ENCODE assay signal across 22 mouse cellular contexts in the genomic region with DNA sequence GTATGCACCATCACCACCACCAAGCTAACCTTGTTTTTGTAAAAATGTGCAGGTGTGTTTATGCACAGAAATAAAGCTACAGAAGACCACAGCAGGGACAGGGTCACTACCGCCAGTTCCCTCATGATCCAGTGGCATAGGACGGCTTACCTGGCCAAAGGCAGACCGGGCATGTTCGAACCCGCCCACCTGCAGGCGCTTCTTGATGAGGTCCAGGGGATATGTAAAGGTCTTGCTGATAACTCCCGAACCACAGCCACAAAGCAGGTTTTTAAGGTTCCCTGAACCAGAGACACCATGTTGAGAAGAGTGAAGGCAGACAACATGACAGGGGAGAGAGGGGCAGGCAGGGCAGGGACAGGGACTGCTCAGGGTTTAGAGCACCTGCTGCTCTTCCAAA. TPM values are rescaled to one million over a fixed set of nuclear protein-coding genes. Genes with fewer than 3 reads are reported as not detected.
DNase-seq lines count a peak whose midpoint lies in the region; ATAC-seq and TF ChIP-seq lines count a peak whose summit lies in the region.
"Had no signal": no experiment of that assay in that cellular context is flagged by ENCODE, and none has a peak within 500 bp of the region (broad histone marks: within the 10 kb centered on the region; RNA-seq: fewer than 3 reads in every experiment).

No protein-coding gene starts in this region.

- H3K4me2 ChIP-seq in kidney, embryonic 16.5 days (replicated peaks; ENCODE audit: low read depth, low read length) = no peak overlapping the region
- H3K4me2 ChIP-seq in heart, embryonic 11.5 days = no peak overlapping the region
- H3K4me2 ChIP-seq: embryonic facial prominence, embryonic 15.5 days; heart, embryonic 15.5 days; hindbrain, embryonic 14.5 days had no signal

- H3K36me3 ChIP-seq in kidney, adult 2 months (ENCODE audit: control insufficient read depth, insufficient read depth, low read length) = peaks cover 2% of the 10 kb centered on the region
- peaks cover 20% of the 10 kb centered on the region for H3K36me3 ChIP-seq in kidney, embryonic 16.5 days (ENCODE audit: insufficient read depth, low read length)
- peaks cover 7% of the 10 kb centered on the region for H3K36me3 ChIP-seq in heart, embryonic 11.5 days (ENCODE audit: control insufficient read depth, insufficient read depth, low read length)

- no peaks in the 10 kb centered on the region for H3K27me3 ChIP-seq in kidney, adult 2 months (replicated peaks; ENCODE audit: control insufficient read depth, insufficient read depth, low read length)
- no peaks in the 10 kb centered on the region for H3K27me3 ChIP-seq in kidney, embryonic 16.5 days (ENCODE audit: insufficient read depth, low read length)
- no peaks in the 10 kb centered on the region for H3K27me3 ChIP-seq in heart, embryonic 11.5 days (ENCODE audit: control insufficient read depth, insufficient read depth, low read length)
- H3K27me3 ChIP-seq: embryonic facial prominence, embryonic 15.5 days; heart, embryonic 15.5 days had no signal

- no peak for ATAC-seq in kidney, embryonic 16.5 days (ENCODE audit: low FRiP score, low TSS enrichment)
- ATAC-seq in heart, embryonic 11.5 days (replicated peaks; ENCODE audit: insufficient number of reproducible peaks, low FRiP score, low TSS enrichment) = no peak
- ATAC-seq: CD4-positive, CD25-positive, alpha-beta regulatory T cell, adult 4 months; forebrain, embryonic 14.5 days had no signal

- peak overlapping the region; percentile 52 for H3K27ac ChIP-seq in kidney, adult 2 months (ENCODE audit: insufficient read depth, low read depth, low read length)
- no peak overlapping the region for H3K27ac ChIP-seq in kidney, embryonic 16.5 days (ENCODE audit: low read length)
- H3K27ac ChIP-seq in brown adipose tissue, adult 24 weeks (replicated peaks; ENCODE audit: low read depth, low read length) = peak overlapping the region; percentile 77
- H3K27ac ChIP-seq in heart, embryonic 11.5 days (ENCODE audit: low read depth, low read length) = no peak overlapping the region
- H3K27ac ChIP-seq: embryonic facial prominence, embryonic 15.5 days; forebrain, embryonic 10.5 days; hindbrain, embryonic 14.5 days had no signal

- no peak overlapping the region for H3K4me3 ChIP-seq in kidney, adult 2 months (ENCODE audit: insufficient read depth, low read depth, low read length)
- H3K4me3 ChIP-seq in kidney, embryonic 16.5 days (ENCODE audit: low read length) = no peak overlapping the region
- H3K4me3 ChIP-seq in brown adipose tissue, adult 24 weeks (ENCODE audit: insufficient read depth, low read depth, low read length) = no peak overlapping the region
- H3K4me3 ChIP-seq in heart, embryonic 11.5 days (ENCODE audit: low read depth, low read length) = no peak overlapping the region
- H3K4me3 ChIP-seq: embryonic facial prominence, embryonic 15.5 days; erythroblast, embryonic 14.5 days; forebrain, embryonic 10.5 days; heart, embryonic 10.5 days; heart, embryonic 15.5 days had no signal

- no peak for TF ChIP-seq POLR2A in kidney, adult 2 months (IDR thresholded peaks at IDR 0.05; ENCODE audit: low read depth, low read length)

- peaks cover 31% of the 10 kb centered on the region for H3K4me1 ChIP-seq in kidney, adult 2 months (ENCODE audit: control insufficient read depth, insufficient read depth, low read length)
- H3K4me1 ChIP-seq in kidney, embryonic 16.5 days (ENCODE audit: insufficient read depth, low read length) = peaks cover 37% of the 10 kb centered on the region
- peaks cover 15% of the 10 kb centered on the region for H3K4me1 ChIP-seq in brown adipose tissue, adult 24 weeks (ENCODE audit: control insufficient read depth, insufficient read depth, insufficient read length, low read length)
- H3K4me1 ChIP-seq in heart, embryonic 11.5 days (ENCODE audit: control insufficient read depth, insufficient read depth, low read length) = peaks cover 18% of the 10 kb centered on the region

- TF ChIP-seq CTCF in kidney, adult 2 months (conservative IDR thresholded peaks at IDR 0.05; ENCODE audit: insufficient read depth, insufficient read length, low read depth, low read length) = no peak

- no peak overlapping the region for H3K9ac ChIP-seq in kidney, embryonic 16.5 days (replicated peaks; ENCODE audit: low read length)
- H3K9ac ChIP-seq in heart, embryonic 11.5 days (ENCODE audit: low read depth, low read length) = no peak overlapping the region
- H3K9ac ChIP-seq: embryonic facial prominence, embryonic 15.5 days; heart, embryonic 15.5 days; hindbrain, embryonic 14.5 days had no signal

- peak; percentile 18 for DNase-seq in cerebellum, adult 11-12 months
- DNase-seq in cerebellum, adult 18-20 months = no peak
- no peak for DNase-seq in kidney, adult 2 months
- DNase-seq in urinary bladder, postnatal 14 days (ENCODE audit: low spot score) = peak; percentile 53
- DNase-seq in urinary bladder, postnatal 4 days (ENCODE audit: low spot score in 2 of 2) = no peak
- DNase-seq: B cell, adult 2 months; cerebellum, adult 11 months; embryo, embryonic 11 days; gastrocnemius, postnatal 10 days; heart, adult 18-20 months had no signal

- H3K9me3 ChIP-seq in kidney, embryonic 16.5 days (ENCODE audit: low read length) = no peaks in the 10 kb centered on the region
- no peaks in the 10 kb centered on the region for H3K9me3 ChIP-seq in heart, embryonic 11.5 days (replicated peaks; ENCODE audit: control insufficient read depth, low read length)
- H3K9me3 ChIP-seq: embryonic facial prominence, embryonic 15.5 days; forebrain, embryonic 10.5 days; G1E; heart, embryonic 10.5 days; heart, embryonic 15.5 days had no signal

- WGBS in kidney, adult 2 months = 78% methylated on average over 7 of the region's 7 CpGs
- 91% methylated on average over 7 of the region's 7 CpGs for WGBS in kidney, embryonic 16.5 days
- 92% methylated on average over 7 of the region's 7 CpGs for WGBS in heart, embryonic 11.5 days (ENCODE audit: insufficient replicate concordance)

RNA-seq across cellular contexts. Expression of gene Mif4gd, which starts 3.6 kb away (rescaled TPM):
- polyA plus RNA-seq in kidney, adult 2 months (2012; rRNA removed) = 138 and 144 TPM in 2 replicates
- polyA plus RNA-seq in kidney, embryonic 16.5 days (2015; fragmentation: Nextera tagmentation; extraction: Ambion mirVana) = 42.8 and 47.1 TPM in 2 replicates
- polyA plus RNA-seq in brown adipose tissue, adult 24 weeks (2012; ENCODE audit: insufficient read depth, insufficient read length, missing spikeins) = 120 and 127 TPM in 2 replicates
- 22.7 TPM in 2 replicates for polyA plus RNA-seq in heart, embryonic 11.5 days (2014; fragmentation: Nextera tagmentation; extraction: Ambion mirVana)

RNA-seq across cellular contexts. Expression of gene Slc25a19, which starts 11.7 kb away (rescaled TPM):
- 144 and 172 TPM in 2 replicates for polyA plus RNA-seq in kidney, adult 2 months (2012; rRNA removed)
- 51.0 and 56.1 TPM in 2 replicates for polyA plus RNA-seq in kidney, embryonic 16.5 days (2015; fragmentation: Nextera tagmentation; extraction: Ambion mirVana)
- 392 and 520 TPM in 2 replicates for polyA plus RNA-seq in brown adipose tissue, adult 24 weeks (2012; ENCODE audit: insufficient read depth, insufficient read length, missing spikeins)
- 35.6 and 35.7 TPM in 2 replicates for polyA plus RNA-seq in heart, embryonic 11.5 days (2014; fragmentation: Nextera tagmentation; extraction: Ambion mirVana)

RNA-seq across cellular contexts. Expression of gene Gga3, which starts 12.5 kb away (rescaled TPM):
- polyA plus RNA-seq in kidney, adult 2 months (2012; rRNA removed) = 16.9 and 17.7 TPM in 2 replicates
- 24.5 and 26.8 TPM in 2 replicates for polyA plus RNA-seq in kidney, embryonic 16.5 days (2015; fragmentation: Nextera tagmentation; extraction: Ambion mirVana)
- 4.2 and 6.5 TPM in 2 replicates for polyA plus RNA-seq in brown adipose tissue, adult 24 weeks (2012; ENCODE audit: insufficient read depth, insufficient read length, missing spikeins)
- polyA plus RNA-seq in heart, embryonic 11.5 days (2014; fragmentation: Nextera tagmentation; extraction: Ambion mirVana) = 17.9 and 21.0 TPM in 2 replicates

RNA-seq across cellular contexts. Expression of gene Mrps7, which starts 12.6 kb away (rescaled TPM):
- polyA plus RNA-seq in kidney, adult 2 months (2012; rRNA removed) = 51.7 and 53.1 TPM in 2 replicates
- 101 and 103 TPM in 2 replicates for polyA plus RNA-seq in kidney, embryonic 16.5 days (2015; fragmentation: Nextera tagmentation; extraction: Ambion mirVana)
- 106 and 138 TPM in 2 replicates for polyA plus RNA-seq in brown adipose tissue, adult 24 weeks (2012; ENCODE audit: insufficient read depth, insufficient read length, missing spikeins)
- 97.7 and 104 TPM in 2 replicates for polyA plus RNA-seq in heart, embryonic 11.5 days (2014; fragmentation: Nextera tagmentation; extraction: Ambion mirVana)

RNA-seq across cellular contexts. Expression of gene Nup85, which starts 52.1 kb away (rescaled TPM):
- 32.9 and 33.5 TPM in 2 replicates for polyA plus RNA-seq in kidney, adult 2 months (2012; rRNA removed)
- 180 and 184 TPM in 2 replicates for polyA plus RNA-seq in kidney, embryonic 16.5 days (2015; fragmentation: Nextera tagmentation; extraction: Ambion mirVana)
- 12.4 and 15.7 TPM in 2 replicates for polyA plus RNA-seq in brown adipose tissue, adult 24 weeks (2012; ENCODE audit: insufficient read depth, insufficient read length, missing spikeins)
- polyA plus RNA-seq in heart, embryonic 11.5 days (2014; fragmentation: Nextera tagmentation; extraction: Ambion mirVana) = 131 and 133 TPM in 2 replicates

Comparison
In these comparisons a context has a peak if more than half of its experiments do, and no peak if none do; other contexts are left out.
1. DNase-seq: peak in cerebellum, adult 11-12 months (single experiment) and urinary bladder, postnatal 14 days (single experiment); none in cerebellum, adult 18-20 months (0 of 2), kidney, adult 2 months (single experiment) and urinary bladder, postnatal 4 days (0 of 2).
2. H3K27ac ChIP-seq: peak in kidney, adult 2 months (single experiment) and brown adipose tissue, adult 24 weeks (single experiment); none in kidney, embryonic 16.5 days (single experiment) and heart, embryonic 11.5 days (single experiment).